Mouse (Mus musculus) ES-Bruce4 (cell line): ENCODE measurements around the gene Zfpm1.

Experiments
- CTCF ChIP-seq: IDR thresholded peaks from one replicate; pipeline ENCODE4 v1.8.1; 2011; ENCODE audit warnings: low read depth, low read length
- EP300 ChIP-seq: IDR thresholded peaks from 2 replicates; pipeline ENCODE4 v1.6.1; 2011; ENCODE audit warnings: low read depth, low read length; ENCODE audit not compliant: insufficient read depth
- POLR2A ChIP-seq: IDR thresholded peaks from one replicate; pipeline ENCODE4 v1.8.1; 2011; ENCODE audit warnings: low read length; ENCODE audit not compliant: insufficient read depth

GRCm38 (mm10) chr8:122375751-122376364, 93.9 kb downstream of the Zfpm1 start:
- TF ChIP-seq POLR2A (no peak), CTCF (no peak), EP300 (no peak)
